Mouse (Mus musculus) ES-E14 (cell line): Measurements from ENCODE around the gene Cdk4.

Source experiments
- CHD2 ChIP-seq: IDR thresholded peaks from 2 replicates; pipeline ENCODE4 v1.6.1; 2014; ENCODE audit warnings: mild to moderate bottlenecking, low read depth, low read length, inconsistent platforms
- HCFC1 ChIP-seq: IDR thresholded peaks from 2 replicates; pipeline ENCODE4 v1.6.1; 2012; ENCODE audit warnings: low read length, inconsistent platforms, borderline replicate concordance; ENCODE audit not compliant: insufficient read depth
- ZNF384 ChIP-seq: IDR thresholded peaks from 2 replicates; pipeline ENCODE4 v1.6.1; 2012; ENCODE audit warnings: low read depth, low read length, inconsistent platforms

DNA sequence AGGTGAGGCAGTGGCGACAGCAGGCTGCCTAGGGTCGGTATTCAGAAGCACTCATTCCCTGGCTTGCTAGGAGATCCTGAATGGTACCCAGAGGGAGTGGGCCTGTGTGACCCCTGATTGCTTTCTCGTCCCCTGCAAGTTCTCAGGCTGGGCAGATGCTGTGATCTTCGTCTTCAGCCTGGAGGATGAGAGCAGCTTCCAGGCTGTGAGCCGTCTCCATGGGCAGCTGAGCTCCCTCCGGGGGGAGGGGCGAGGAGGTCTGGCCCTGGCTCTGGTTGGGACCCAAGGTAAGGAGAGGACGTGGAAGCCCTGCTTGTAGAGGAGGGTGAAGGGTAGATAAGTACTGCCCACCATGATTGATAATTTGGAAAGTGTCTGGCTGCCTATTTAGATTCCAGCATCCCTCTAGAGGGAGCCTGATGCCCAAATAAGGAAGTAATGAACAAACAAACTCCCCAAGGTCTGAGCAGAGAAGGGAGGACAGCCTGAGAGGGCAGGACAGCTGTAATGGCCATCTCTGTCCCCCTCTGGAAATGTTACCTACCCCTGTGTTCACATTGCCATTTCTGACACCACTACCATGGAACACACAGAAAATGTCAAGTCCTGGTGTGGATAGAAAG, 20.1 kb downstream of the Cdk4 start:
- TF ChIP-seq HCFC1 (no peak), ZNF384 (no peak), CHD2 (no peak)
